Mouse (Mus musculus) spleen, adult 2 months (tissue): ENCODE results near the gene Kcnd3.

ENCODE experiments used
- CTCF ChIP-seq: fragments of 200-500 bp; IDR thresholded peaks from 2 replicates; pipeline ENCODE4 v1.5.1; 2011; ENCODE audit warnings: mild to moderate bottlenecking, inconsistent platforms; ENCODE audit not compliant: insufficient read depth, insufficient read length, insufficient replicate concordance; ENCODE audit errors: extremely low read depth
- POLR2A ChIP-seq: fragments of 200-500 bp; IDR thresholded peaks from 2 replicates; pipeline ENCODE4 v1.6.1; 2011; ENCODE audit warnings: low read depth, low read length, inconsistent platforms

- TF ChIP-seq CTCF (no peak), POLR2A (no peak)
These were observed 39.4 kb upstream of the Kcnd3 start for GRCm38 (mm10) chr3:105412681-105413080.
